Mouse (Mus musculus) lung, postnatal 0 days (tissue): ENCODE measurements at regions not wholly inside any gene's neighbourhood (a gene's known extent, or its start where the extent isn't known, plus 50 kb on each side); places are given as distances from the start of the nearest gene placed in this dataset.

Experiments
- CTCF ChIP-seq: IDR thresholded peaks from 2 replicates; pipeline ENCODE4 v1.5.1; 2016; ENCODE audit warnings: antibody characterized with exemption, mild to moderate bottlenecking
- EP300 ChIP-seq: IDR thresholded peaks from 2 replicates; pipeline ENCODE4 v1.6.1; 2016; ENCODE audit warnings: antibody characterized with exemption, mild to moderate bottlenecking, control low read depth

- no peak for TF ChIP-seq CTCF
- TF ChIP-seq EP300: no peak
These were observed 726.3 kb downstream of the 4930447A16Rik start for GRCm38 (mm10) chr15:38151654-38152053.
